Mouse (Mus musculus) 416B (cell line): ENCODE data around the gene Nek1.

Experiments
- DNase-seq: peaks from one replicate; pipeline ENCODE4 v3.0.0; 2011; ENCODE audit warnings: low read depth

The Nek1 gene

GRCm38 (mm10) chr8:60992910-60993638 lies at the start of gene Nek1:
Gene Nek1, plus strand, starts transcription at chr8:60993195.
- DNase-seq: peak; percentile 99

GRCm38 (mm10) chr8:60947503-60947902 lies 45.5 kb upstream of the Nek1 start:
- DNase-seq: no peak

DNA sequence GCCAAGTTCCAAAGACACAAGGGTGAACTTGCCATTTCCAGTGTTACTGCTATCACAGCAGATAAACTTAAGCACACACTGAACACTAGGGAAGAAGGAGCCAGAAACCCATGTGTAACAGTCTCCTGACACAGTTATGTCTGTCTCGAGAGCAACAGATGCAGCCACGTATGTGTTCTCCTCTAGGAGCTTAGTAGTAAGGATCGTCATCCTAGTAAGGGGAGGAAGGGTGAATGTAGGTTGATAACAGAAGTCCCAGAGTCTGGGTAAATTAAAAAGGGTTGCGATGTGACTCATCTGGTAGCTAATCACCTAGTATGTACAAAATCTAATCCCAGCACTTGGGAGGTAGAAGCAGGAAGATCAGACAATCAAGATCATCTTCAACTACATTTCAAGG lies 43.1 kb upstream of the Nek1 start:
- no peak for DNase-seq

DNA sequence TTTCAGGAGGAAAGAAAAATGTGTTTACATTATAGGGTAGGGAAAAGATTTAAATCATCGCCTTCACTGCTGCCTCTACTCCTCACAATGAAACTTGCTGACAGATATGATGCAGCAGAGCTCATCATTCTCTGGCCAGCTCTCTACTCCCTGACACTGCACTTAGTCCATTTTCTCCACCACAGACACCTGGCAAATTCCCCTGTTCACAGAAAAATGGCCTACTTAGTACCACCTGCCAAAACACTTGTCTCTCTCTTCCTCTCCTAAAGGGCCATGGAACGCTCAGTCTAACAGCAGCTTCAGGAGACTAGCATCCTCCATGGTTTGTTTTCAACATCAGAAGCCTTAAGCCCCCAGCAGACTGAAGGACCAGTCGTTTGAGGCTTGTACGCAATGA lies 41.7 kb upstream of the Nek1 start:
- no peak for DNase-seq

DNA sequence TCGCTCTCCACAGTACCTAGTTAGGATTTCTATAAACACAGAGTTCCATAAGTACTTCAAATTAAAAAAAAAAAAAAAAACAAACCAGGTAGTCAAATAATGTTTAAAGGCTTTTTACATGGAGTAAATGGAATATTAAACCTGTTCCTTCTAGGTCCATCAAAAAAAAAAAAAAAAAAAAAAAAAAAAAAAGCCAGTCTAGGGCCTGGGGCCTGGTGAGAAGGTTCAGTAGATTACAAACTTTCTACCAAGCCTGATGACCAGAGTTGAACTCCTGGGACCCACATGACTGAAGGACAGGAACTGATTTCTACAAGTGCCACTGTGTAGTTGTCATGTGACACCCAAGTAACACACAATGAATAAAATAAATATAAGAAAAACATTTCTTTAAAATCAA lies 41.2 kb upstream of the Nek1 start:
- no peak for DNase-seq

GRCm38 (mm10) chr8:60952803-60953202 lies 40.2 kb upstream of the Nek1 start:
- DNase-seq: no peak

- peak; percentile 97 for DNase-seq
These were observed 38.5 kb upstream of the Nek1 start for GRCm38 (mm10) chr8:60954281-60955014.

- DNase-seq: no peak
These were observed 36.1 kb upstream of the Nek1 start for GRCm38 (mm10) chr8:60956847-60957246.

- no peak for DNase-seq
These were observed 30.2 kb upstream of the Nek1 start for GRCm38 (mm10) chr8:60962763-60963162.

DNA sequence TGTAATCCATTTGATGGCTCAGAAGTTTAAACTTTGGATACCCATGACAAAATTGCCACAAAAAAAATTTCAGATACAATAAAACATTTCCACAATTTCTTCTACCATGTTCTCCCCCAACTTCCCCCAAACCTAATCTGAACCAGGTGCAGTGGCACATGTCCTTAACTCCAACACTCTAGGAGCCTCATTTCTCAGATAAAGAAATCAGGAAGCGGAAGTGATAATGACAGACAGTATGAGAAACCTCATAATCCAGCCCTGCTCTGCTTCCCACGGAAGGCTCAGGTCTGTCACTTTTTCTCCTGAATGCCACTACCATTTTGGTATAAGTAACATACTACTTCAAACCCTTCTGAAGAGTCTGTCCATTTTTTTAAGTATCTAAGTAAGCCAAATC lies 29.1 kb upstream of the Nek1 start:
- DNase-seq: no peak

GRCm38 (mm10) chr8:60964518-60964917 lies 28.5 kb upstream of the Nek1 start:
- no peak for DNase-seq

DNA sequence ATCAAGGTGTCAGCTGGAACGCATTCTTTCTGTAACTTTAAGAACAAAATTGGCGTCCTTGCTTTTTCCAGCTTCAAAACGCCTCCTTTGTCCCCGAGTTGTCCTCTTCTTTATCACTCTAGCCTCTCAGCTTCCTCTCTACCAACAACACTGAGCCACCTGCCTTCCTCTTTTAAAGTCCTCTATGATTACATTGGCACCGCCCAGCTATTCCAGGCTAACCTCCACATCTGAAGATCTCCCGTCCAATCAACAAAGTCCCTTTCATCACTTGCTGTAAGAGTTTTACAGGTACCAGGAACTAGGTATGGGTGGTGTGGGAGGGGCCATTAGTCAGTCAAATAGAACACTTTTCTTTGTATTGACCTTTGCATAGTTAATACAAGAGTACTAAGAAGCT lies 27.7 kb upstream of the Nek1 start:
- DNase-seq: no peak

GRCm38 (mm10) chr8:60965741-60966140 lies 27.3 kb upstream of the Nek1 start:
- no peak for DNase-seq

- no peak for DNase-seq
These were observed 23.9 kb upstream of the Nek1 start for GRCm38 (mm10) chr8:60969091-60969490.

DNA sequence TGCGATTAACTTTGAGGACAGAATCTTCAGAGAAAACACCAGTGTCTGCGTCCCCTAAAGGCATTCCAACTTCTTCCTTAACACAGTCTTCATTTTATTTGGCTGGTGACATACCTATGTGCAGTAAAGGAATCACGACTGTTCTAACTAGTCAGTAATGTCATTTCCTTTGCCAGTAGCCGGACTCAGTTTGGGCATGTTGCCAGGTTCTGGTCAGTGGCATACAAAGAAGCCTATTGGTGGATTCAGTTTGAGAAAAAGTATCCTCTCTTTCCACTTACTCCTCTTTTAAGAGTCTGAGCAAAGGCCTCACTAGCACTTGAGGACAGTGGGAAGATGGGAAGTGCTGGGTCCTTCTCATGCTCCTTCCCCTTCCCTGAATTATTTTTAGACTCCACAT lies 21.2 kb upstream of the Nek1 start:
- DNase-seq: peak; percentile 54

DNA sequence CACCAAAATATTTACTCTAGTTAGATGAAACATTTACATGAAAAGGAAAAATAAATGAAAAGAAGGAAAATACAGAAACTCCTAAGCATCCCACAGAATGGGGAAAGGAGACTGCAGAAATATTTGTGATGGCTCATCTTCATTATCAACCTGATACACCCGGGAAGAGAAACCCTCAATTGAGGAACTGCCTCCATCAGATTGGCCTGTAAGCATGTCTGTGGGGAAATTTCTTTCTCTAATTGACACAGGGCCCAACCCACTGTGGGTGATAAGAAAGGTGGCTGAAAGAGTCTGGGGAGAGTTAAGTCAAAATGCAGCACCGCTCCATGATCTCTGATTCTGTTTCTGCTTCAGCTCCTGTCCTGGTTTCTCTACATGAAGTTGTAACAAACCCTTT lies 19.5 kb upstream of the Nek1 start:
- no peak for DNase-seq

- DNase-seq: no peak
These were observed 18.2 kb upstream of the Nek1 start for GRCm38 (mm10) chr8:60974837-60975236.

DNA sequence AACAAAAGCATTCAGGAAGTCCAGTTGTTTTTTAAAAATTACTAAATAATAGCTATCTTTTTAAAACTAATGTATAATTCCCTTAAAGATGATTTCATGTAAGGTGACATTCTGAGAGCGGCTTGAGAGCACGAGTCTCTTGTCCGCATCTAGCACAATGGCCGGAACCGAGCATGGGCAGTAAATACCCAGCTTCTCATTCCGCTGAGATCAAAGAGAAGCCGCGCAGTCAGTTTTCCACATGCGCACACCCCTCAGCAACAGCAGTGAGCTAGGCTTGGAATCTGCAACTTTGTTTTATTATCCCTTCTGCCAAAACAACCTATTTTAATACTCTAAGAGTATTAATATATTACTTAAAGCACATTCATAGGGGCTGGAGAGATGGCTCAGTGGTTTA lies 16.2 kb upstream of the Nek1 start:
- DNase-seq: no peak

- DNase-seq: no peak
These were observed 14.5 kb upstream of the Nek1 start for GRCm38 (mm10) chr8:60978496-60978895.

GRCm38 (mm10) chr8:60981388-60981787 lies 11.6 kb upstream of the Nek1 start:
- peak; percentile 88 for DNase-seq

DNA sequence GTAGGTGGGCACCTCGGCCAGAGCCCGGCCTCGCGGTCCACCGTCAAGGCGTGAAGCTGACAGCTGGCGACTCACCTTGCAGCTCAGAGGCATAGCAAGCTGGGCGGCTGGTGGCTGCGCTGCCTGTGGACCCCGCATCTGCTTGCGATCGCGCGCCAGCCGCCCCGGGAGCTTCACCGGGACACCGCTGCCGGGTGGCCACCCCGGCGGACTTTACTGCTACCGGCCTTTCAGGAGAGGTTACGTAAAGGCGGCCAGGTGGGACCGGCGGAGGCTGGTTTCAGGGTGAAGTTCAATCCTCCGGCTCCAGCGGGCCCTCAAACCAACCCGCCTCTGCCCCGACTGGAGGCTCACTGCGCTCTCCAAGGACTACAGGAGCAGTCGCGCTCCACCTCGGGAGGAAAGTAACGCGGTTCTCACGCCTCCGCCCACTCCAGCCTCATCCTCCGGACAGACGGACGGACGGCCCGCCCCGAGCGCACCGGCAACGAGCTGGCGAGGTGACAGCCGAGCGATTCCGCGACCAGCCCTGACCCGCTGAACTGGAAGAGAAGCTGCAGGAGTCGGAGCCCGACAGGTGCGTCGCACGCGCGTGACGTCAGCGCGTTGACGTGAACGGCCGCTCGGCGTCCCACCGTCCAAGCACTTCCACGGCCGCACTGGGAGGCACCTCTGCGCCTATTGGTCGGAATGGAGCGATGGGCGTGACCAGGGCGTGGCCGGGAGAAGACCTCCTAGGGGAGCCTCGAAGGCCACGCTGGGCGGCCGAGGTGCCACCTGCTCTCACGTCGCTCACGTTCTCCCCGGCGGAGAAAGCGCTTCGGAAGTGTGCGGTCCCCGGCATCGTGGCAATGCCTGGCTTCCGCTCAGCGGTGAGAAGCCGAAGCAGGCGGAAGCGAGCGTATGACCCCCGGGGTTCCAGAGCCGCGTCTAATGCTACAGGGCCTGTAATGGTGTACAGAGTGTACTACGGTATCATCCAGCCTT lies 10.0 kb upstream of the Nek1 start, which contains the start of gene Clcn3:
Gene Clcn3, minus strand, starts transcription at position 600 of the 987 bp plus-strand sequence.
- DNase-seq: peak; percentile 98

DNA sequence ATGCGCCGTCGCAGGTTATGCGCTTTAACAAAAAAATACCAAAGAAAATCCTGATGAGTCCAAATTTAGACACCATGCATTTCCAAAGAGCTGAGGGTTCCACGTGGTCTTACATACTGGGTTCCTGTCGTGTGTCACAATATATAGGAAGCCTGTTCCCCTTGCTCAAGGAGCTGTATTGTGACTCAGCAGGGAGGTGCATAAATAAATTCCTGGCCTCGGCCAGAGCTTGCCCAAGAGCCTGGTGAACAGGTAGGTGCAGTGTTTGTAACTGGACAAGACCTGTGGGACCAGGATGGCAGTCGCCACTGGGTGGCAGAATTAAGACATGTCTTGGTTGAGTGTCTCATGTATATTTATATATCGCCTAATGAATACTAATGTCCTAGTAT lies 9.3 kb upstream of the Nek1 start:
- peak; percentile 94 for DNase-seq
